Mouse (Mus musculus) left cerebral cortex, postnatal 4 days (tissue): ENCODE data around the gene Ulk4. TPM values are rescaled to one million over a fixed set of nuclear protein-coding genes. Genes with fewer than 3 reads are reported as not detected.
A peak's percentile ranks its signal among the peaks of the same experiment; 100 is the strongest.

Experiments used
- DNase-seq: peaks from one replicate; pipeline ENCODE4 v3.0.0-alpha.2; 2022
- intact Hi-C: fragments of 180-260 bp; cut with DNase I; formaldehyde crosslinking; loops from one replicate; pipeline ENCODE4 v1.15.1; 2025
- total RNA-seq, 2 experiments: library from RNA; stranded (reverse); gene quantifications; 2 replicates each; pipeline ENCODE4 v1.2.3; 2021

The Ulk4 gene
- total RNA-seq, 2 experiments from 2014 or later, result 7.9 to 8.0 TPM

GRCm38 (mm10) chr9:121128934-121129333 lies 148.1 kb downstream of the Ulk4 start:
- DNase-seq, result no peak
- intact Hi-C loops, result no loop called here

- peak; percentile 59 for DNase-seq
- intact Hi-C loops, result no loop called here
These were observed 150.0 kb downstream of the Ulk4 start for GRCm38 (mm10) chr9:121127025-121127424.

GRCm38 (mm10) chr9:121124705-121125104 lies 152.3 kb downstream of the Ulk4 start:
- no peak for DNase-seq
- intact Hi-C loops, result no loop called here

GRCm38 (mm10) chr9:121122039-121122438 lies 155.0 kb downstream of the Ulk4 start:
- DNase-seq, result no peak
- intact Hi-C loops, result no loop called here

- intact Hi-C loops, result no loop called here
- no peak for DNase-seq
These were observed 159.1 kb downstream of the Ulk4 start for GRCm38 (mm10) chr9:121117936-121118335.

GRCm38 (mm10) chr9:121112131-121112530 lies 164.9 kb downstream of the Ulk4 start:
- intact Hi-C loops, result no loop called here
- no peak for DNase-seq

GRCm38 (mm10) chr9:121108110-121108509 lies 168.9 kb downstream of the Ulk4 start:
- intact Hi-C loops, result no loop called here
- peak; percentile 78 for DNase-seq

GRCm38 (mm10) chr9:121107643-121108042 lies 169.4 kb downstream of the Ulk4 start:
- DNase-seq, result peak; percentile 98
- intact Hi-C loops, result no loop called here

- intact Hi-C loops, result no loop called here
- no peak for DNase-seq
These were observed 169.9 kb downstream of the Ulk4 start for GRCm38 (mm10) chr9:121107101-121107500.

GRCm38 (mm10) chr9:121101516-121101915 lies 175.5 kb downstream of the Ulk4 start:
- intact Hi-C loops, result no loop called here
- no peak for DNase-seq

GRCm38 (mm10) chr9:121099453-121099852 lies 177.5 kb downstream of the Ulk4 start:
- intact Hi-C loops, result no loop called here
- no peak for DNase-seq

GRCm38 (mm10) chr9:121093760-121094159 lies 183.2 kb downstream of the Ulk4 start:
- DNase-seq, result no peak
- intact Hi-C loops, result no loop called here

GRCm38 (mm10) chr9:121092568-121092967 lies 184.4 kb downstream of the Ulk4 start:
- intact Hi-C loops, result no loop called here
- DNase-seq, result no peak

GRCm38 (mm10) chr9:121091016-121091735 lies 185.8 kb downstream of the Ulk4 start:
- DNase-seq, result no peak
- intact Hi-C loops, result no loop called here

GRCm38 (mm10) chr9:121087661-121088060 lies 189.3 kb downstream of the Ulk4 start:
- intact Hi-C loops, result no loop called here
- no peak for DNase-seq

GRCm38 (mm10) chr9:121084191-121084590 lies 192.8 kb downstream of the Ulk4 start:
- no peak for DNase-seq
- intact Hi-C loops, result no loop called here

GRCm38 (mm10) chr9:121080834-121081233 lies 196.2 kb downstream of the Ulk4 start:
- no peak for DNase-seq

GRCm38 (mm10) chr9:121080413-121080812 lies 196.6 kb downstream of the Ulk4 start:
- intact Hi-C loops, result no loop called here

More at GRCm38 (mm10) chr9:121080834-121081233, 196.2 kb downstream of the Ulk4 start:
- intact Hi-C loops, result no loop called here

GRCm38 (mm10) chr9:121079388-121080088 lies 197.5 kb downstream of the Ulk4 start:
- peak; percentile 38 for DNase-seq
- intact Hi-C loops, result no loop called here

More at GRCm38 (mm10) chr9:121080413-121080812, 196.6 kb downstream of the Ulk4 start:
- DNase-seq, result no peak

- intact Hi-C loops, result no loop called here
- no peak for DNase-seq
These were observed 200.7 kb downstream of the Ulk4 start for GRCm38 (mm10) chr9:121076291-121076690.

- intact Hi-C loops, result no loop called here
- DNase-seq, result peak; percentile 26
These were observed 201.8 kb downstream of the Ulk4 start for GRCm38 (mm10) chr9:121075246-121075645.

- no peak for DNase-seq
- intact Hi-C loops, result no loop called here
These were observed 202.3 kb downstream of the Ulk4 start for GRCm38 (mm10) chr9:121074726-121075125.
